10 mouse cellular contexts compared by ENCODE assay signal in the genomic region with DNA sequence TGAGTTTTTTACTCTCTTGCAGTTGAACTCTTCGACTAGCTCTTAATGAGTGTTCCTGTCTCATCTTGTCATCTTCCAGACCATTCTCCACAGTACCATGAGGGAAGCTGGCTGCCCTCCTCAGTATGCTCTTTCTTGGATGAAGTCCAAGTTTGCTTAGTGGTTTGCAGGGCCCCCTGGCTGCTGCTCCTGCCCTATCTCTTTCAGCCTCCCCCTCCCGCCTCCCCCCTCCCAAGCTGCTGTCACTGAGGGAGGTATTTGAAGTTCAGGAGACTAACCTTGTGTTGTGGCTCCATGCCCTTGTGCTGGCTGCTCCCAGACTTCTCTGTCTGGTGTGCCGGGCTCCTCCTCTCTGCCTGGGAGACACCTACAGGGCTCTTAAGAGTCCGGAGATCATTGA. TPM values are rescaled to one million over a fixed set of nuclear protein-coding genes. Genes with fewer than 3 reads are reported as not detected.
A peak's percentile ranks its signal among the peaks of the same experiment; 100 is the strongest.
DNase-seq lines count a peak whose midpoint lies in the region; ATAC-seq and TF ChIP-seq lines count a peak whose summit lies in the region.
"Had no signal": no experiment of that assay in that cellular context is flagged by ENCODE, and none has a peak within 500 bp of the region (broad histone marks: within the 10 kb centered on the region; RNA-seq: fewer than 3 reads in every experiment).

No protein-coding gene starts in this region.

- H3K4me1 ChIP-seq in hindbrain, embryonic 14.5 days (replicated peaks; ENCODE audit: control insufficient read depth, insufficient read depth, low read length), result peaks cover 8% of the 10 kb centered on the region
- peaks cover 15% of the 10 kb centered on the region for H3K4me1 ChIP-seq in hindbrain, embryonic 12.5 days
- H3K4me1 ChIP-seq in liver, embryonic 14.5 days (replicated peaks; ENCODE audit: control insufficient read depth in 2 of 2, insufficient read depth in 2 of 2, low read length in 1 of 2), result peaks cover 17 to 19% of the 10 kb centered on the region in 2 experiments

- 39% methylated on average over 4 of the region's 4 CpGs for WGBS in hindbrain, embryonic 14.5 days
- WGBS in hindbrain, embryonic 12.5 days, result 47% methylated on average over 4 of the region's 4 CpGs
- WGBS in liver, embryonic 14.5 days (ENCODE audit: insufficient replicate concordance), result 19% methylated on average over 4 of the region's 4 CpGs

- H3K4me3 ChIP-seq in hindbrain, embryonic 14.5 days (replicated peaks; ENCODE audit: low read length), result no peak overlapping the region
- H3K4me3 ChIP-seq in hindbrain, embryonic 12.5 days, result no peak overlapping the region
- H3K4me3 ChIP-seq in liver, embryonic 14.5 days (ENCODE audit: insufficient read depth in 1 of 2, low read depth in 2 of 2, low read length in 2 of 2), result no peak overlapping the region
- H3K4me3 ChIP-seq: embryonic facial prominence, embryonic 15.5 days; midbrain, embryonic 13.5 days had no signal

- H3K4me2 ChIP-seq in hindbrain, embryonic 14.5 days (replicated peaks), result no peak overlapping the region
- no peak overlapping the region for H3K4me2 ChIP-seq in hindbrain, embryonic 12.5 days (replicated peaks)
- H3K4me2 ChIP-seq in liver, embryonic 14.5 days (ENCODE audit: low read depth), result no peak overlapping the region
- H3K4me2 ChIP-seq: embryonic facial prominence, embryonic 15.5 days; midbrain, embryonic 13.5 days had no signal

- no peaks in the 10 kb centered on the region for H3K9me3 ChIP-seq in hindbrain, embryonic 14.5 days (ENCODE audit: control insufficient read depth, low read length)
- H3K9me3 ChIP-seq in hindbrain, embryonic 12.5 days (replicated peaks), result no peaks in the 10 kb centered on the region
- H3K9me3 ChIP-seq in liver, embryonic 14.5 days (ENCODE audit: control insufficient read depth, low read length), result no peaks in the 10 kb centered on the region
- H3K9me3 ChIP-seq: embryonic facial prominence, embryonic 15.5 days; midbrain, embryonic 13.5 days had no signal

- H3K27me3 ChIP-seq in hindbrain, embryonic 14.5 days (ENCODE audit: control insufficient read depth, insufficient read depth, low read length), result peaks cover 26% of the 10 kb centered on the region
- peaks cover 27% of the 10 kb centered on the region for H3K27me3 ChIP-seq in hindbrain, embryonic 12.5 days
- H3K27me3 ChIP-seq in liver, embryonic 14.5 days (ENCODE audit: control insufficient read depth, insufficient read depth, low read length), result no peaks in the 10 kb centered on the region
- H3K27me3 ChIP-seq: embryonic facial prominence, embryonic 15.5 days had no signal

- TF ChIP-seq EP300 in liver, embryonic 14.5 days (IDR thresholded peaks at IDR 0.05; ENCODE audit: low read depth), result no peak

- DNase-seq in hindbrain, embryonic 14.5 days (ENCODE audit: low spot score), result peak; percentile 40
- DNase-seq in 416B (ENCODE audit: low read depth) (peak; percentile 87), MEL-GATA-1-ER (ENCODE audit: extremely low read depth, low read depth) (peak; percentile 67)
- no peak for DNase-seq in liver, embryonic 14.5 days (ENCODE audit: low read depth in 3 of 3, low spot score in 3 of 3)
- DNase-seq in T-cell, adult 2 months (ENCODE audit: low spot score), result no peak
- DNase-seq in embryo, embryonic 10 days (ENCODE audit: low spot score), result no peak

- ATAC-seq in hindbrain, embryonic 14.5 days (ENCODE audit: low FRiP score), result 0 out of 2 replicates have a peak, but pooled peaks have one; percentile 21
- ATAC-seq in hindbrain, embryonic 12.5 days (ENCODE audit: low FRiP score), result no peak
- no peak for ATAC-seq in liver, embryonic 14.5 days (ENCODE audit: insufficient read depth)
- ATAC-seq in erythroblast, adult 5-6 weeks (replicated peaks; ENCODE audit: low FRiP score, poor library complexity, severe bottlenecking), result no peak
- ATAC-seq: midbrain, embryonic 13.5 days had no signal

- H3K36me3 ChIP-seq in hindbrain, embryonic 14.5 days (replicated peaks; ENCODE audit: control insufficient read depth, insufficient read depth), result no peaks in the 10 kb centered on the region
- no peaks in the 10 kb centered on the region for H3K36me3 ChIP-seq in hindbrain, embryonic 12.5 days
- H3K36me3 ChIP-seq in liver, embryonic 14.5 days (replicated peaks; ENCODE audit: control insufficient read depth, insufficient read depth, low read depth), result no peaks in the 10 kb centered on the region
- H3K36me3 ChIP-seq: embryonic facial prominence, embryonic 15.5 days; midbrain, embryonic 13.5 days had no signal

- no peak overlapping the region for H3K9ac ChIP-seq in hindbrain, embryonic 14.5 days
- no peak overlapping the region for H3K9ac ChIP-seq in hindbrain, embryonic 12.5 days
- H3K9ac ChIP-seq in liver, embryonic 14.5 days (replicated peaks), result no peak overlapping the region
- H3K9ac ChIP-seq: embryonic facial prominence, embryonic 15.5 days; midbrain, embryonic 13.5 days had no signal

- H3K27ac ChIP-seq in hindbrain, embryonic 14.5 days, result no peak overlapping the region
- no peak overlapping the region for H3K27ac ChIP-seq in hindbrain, embryonic 12.5 days
- H3K27ac ChIP-seq in liver, embryonic 14.5 days, result no peak overlapping the region
- H3K27ac ChIP-seq: embryonic facial prominence, embryonic 15.5 days; midbrain, embryonic 13.5 days had no signal

- TF ChIP-seq CTCF in liver, embryonic 14.5 days (IDR thresholded peaks at IDR 0.05; ENCODE audit: low read depth), result peak; percentile 55

RNA-seq across cellular contexts. Expression of gene Rreb1, which starts 43.2 kb away (rescaled TPM):
- polyA plus RNA-seq in hindbrain, embryonic 14.5 days (2014; fragmentation: Nextera tagmentation; extraction: Ambion mirVana), result 5.1 and 5.8 TPM in 2 replicates
- 6.1 and 6.4 TPM in 2 replicates for polyA plus RNA-seq in hindbrain, embryonic 12.5 days (2016; fragmentation: Nextera tagmentation; extraction: Ambion mirVana)
- polyA plus RNA-seq in liver, embryonic 14.5 days (2012; rRNA removed), result 4.8 and 5.4 TPM in 2 replicates
- 5.4 TPM in 2 replicates for polyA plus RNA-seq in liver, embryonic 14.5 days (2014; fragmentation: Nextera tagmentation; extraction: Ambion mirVana)
- total RNA-seq in erythroblast, adult 5-6 weeks (2015; ENCODE audit: low replicate concordance), result 9.2 and 11.7 TPM in 2 replicates
- 2.4 and 8.2 TPM in 2 replicates for total RNA-seq in erythroblast, adult 5-6 weeks (2017; ENCODE audit: low replicate concordance)

Comparison
In these comparisons a context has a peak if more than half of its experiments do, and no peak if none do; other contexts are left out.
1. DNase-seq: peak in hindbrain, embryonic 14.5 days (single experiment), 416B (single experiment) and MEL-GATA-1-ER (single experiment); none in liver, embryonic 14.5 days (0 of 3), T-cell, adult 2 months (single experiment) and embryo, embryonic 10 days (single experiment).